Mouse (Mus musculus): ENCODE measurements around the gene Doc2g.
"Not testable (repeated sequence)": the region's sequence is repeated elsewhere in the genome, so short reads cannot be mapped to it uniquely, and the experiment has no call there.

Doc2g gene

GRCm38 (mm10) chr19:4017921-4018587 is 14.9 kb downstream of the Doc2g start:
- no peak for DNase-seq (ENCODE audit: low spot score in 2 of 2)

GRCm38 (mm10) chr19:4018743-4019583 is 15.8 kb downstream of the Doc2g start:
- peak in 1 of 2 experiments; percentile 73 for DNase-seq (ENCODE audit: low spot score in 2 of 2)

GRCm38 (mm10) chr19:4023185-4023584 is 20.1 kb downstream of the Doc2g start:
- no peak for DNase-seq (ENCODE audit: low spot score in 2 of 2)

- DNase-seq (ENCODE audit: low spot score in 2 of 2) = no peak
These were observed 24.5 kb downstream of the Doc2g start for GRCm38 (mm10) chr19:4027576-4027975.

GRCm38 (mm10) chr19:4032668-4033067 is 29.6 kb downstream of the Doc2g start:
- DNase-seq (ENCODE audit: low spot score in 2 of 2) = no peak

GRCm38 (mm10) chr19:4033298-4033697 is 30.2 kb downstream of the Doc2g start:
- DNase-seq (ENCODE audit: low spot score in 2 of 2) = no peak

GRCm38 (mm10) chr19:4033742-4034141 is 30.6 kb downstream of the Doc2g start:
- no peak for DNase-seq (ENCODE audit: low spot score in 2 of 2)

GRCm38 (mm10) chr19:4036327-4037045 is 33.4 kb downstream of the Doc2g start:
- DNase-seq (ENCODE audit: low spot score in 2 of 2) = no peak

GRCm38 (mm10) chr19:4037154-4037787 is 34.2 kb downstream of the Doc2g start:
- not testable (repeated sequence) for DNase-seq (ENCODE audit: low spot score in 2 of 2)

GRCm38 (mm10) chr19:4037788-4038232 is 34.7 kb downstream of the Doc2g start, which contains the start of gene Gstp1:
Gstp1 (minus strand) TSS chr19:4037985.
- DNase-seq (ENCODE audit: low spot score in 2 of 2) = peak; percentile 58 to 69

- not testable (repeated sequence) for DNase-seq (ENCODE audit: low spot score in 2 of 2)
These were observed 37.8 kb downstream of the Doc2g start for GRCm38 (mm10) chr19:4040941-4041340.

GRCm38 (mm10) chr19:4041500-4041899 is 38.4 kb downstream of the Doc2g start:
- not testable (repeated sequence) for DNase-seq (ENCODE audit: low spot score in 2 of 2)

GRCm38 (mm10) chr19:4042124-4042523 is 39.0 kb downstream of the Doc2g start:
- DNase-seq (ENCODE audit: low spot score in 2 of 2) = no peak

GRCm38 (mm10) chr19:4044109-4044508 is 41.0 kb downstream of the Doc2g start:
- not testable (repeated sequence) for DNase-seq (ENCODE audit: low spot score in 2 of 2)

GRCm38 (mm10) chr19:4045966-4046865 is 43.1 kb downstream of the Doc2g start, which contains the start of gene Gstp2:
Gstp2 (minus strand) TSS chr19:4046023.
- peak in 1 of 2 experiments; percentile 55 for DNase-seq (ENCODE audit: low spot score in 2 of 2)

GRCm38 (mm10) chr19:4046866-4047254 is 43.7 kb downstream of the Doc2g start:
- DNase-seq (ENCODE audit: low spot score in 2 of 2) = no peak

- DNase-seq (ENCODE audit: low spot score in 2 of 2) = peak; percentile 59 to 79
These were observed 44.7 kb downstream of the Doc2g start for GRCm38 (mm10) chr19:4047859-4048258.

- DNase-seq (ENCODE audit: low spot score in 2 of 2) = not testable (repeated sequence)
These were observed 46.0 kb downstream of the Doc2g start for GRCm38 (mm10) chr19:4049069-4049468.

- DNase-seq (ENCODE audit: low spot score in 2 of 2) = no peak
These were observed 47.9 kb downstream of the Doc2g start for GRCm38 (mm10) chr19:4051016-4051415.

GRCm38 (mm10) chr19:4051741-4052515 is 48.8 kb downstream of the Doc2g start:
- peak; percentile 56 to 70 for DNase-seq (ENCODE audit: low spot score in 2 of 2)
